Mouse (Mus musculus): Measurements from ENCODE around the gene Mapkapk5. TPM values are rescaled to one million over a fixed set of nuclear protein-coding genes. Genes with fewer than 3 reads are reported as not detected.

Gene Mapkapk5
- polyA plus RNA-seq, 1 experiment from 2014 or later: 52.1 TPM

- 79% methylated on average over 6 of the region's 6 CpGs for WGBS
- no peak overlapping the region for H3K27ac ChIP-seq (ENCODE audit: low read depth, low read length)
- no peak for ATAC-seq (ENCODE audit: low FRiP score)
- no peaks in the 10 kb centered on the region for H3K27me3 ChIP-seq (ENCODE audit: control insufficient read depth, insufficient read depth, low read length)
- DNase-seq (ENCODE audit: low spot score, missing footprints): peak; percentile 53
- H3K4me1 ChIP-seq (ENCODE audit: control insufficient read depth, insufficient read depth, low read length): no peaks in the 10 kb centered on the region
- H3K9me3 ChIP-seq (ENCODE audit: control insufficient read depth, low read length): no peaks in the 10 kb centered on the region
- H3K9ac ChIP-seq (ENCODE audit: low read length): no peak overlapping the region
- no peaks in the 10 kb centered on the region for H3K36me3 ChIP-seq (ENCODE audit: control insufficient read depth, insufficient read depth, low read length)
- H3K4me2 ChIP-seq: no peak overlapping the region
- H3K4me3 ChIP-seq (ENCODE audit: low read depth, low read length): no peak overlapping the region
Measured at GRCm38 (mm10) chr5:121586400-121587039, 40.8 kb upstream of the Mapkapk5 start.

GRCm38 (mm10) chr5:121585699-121586098, 40.0 kb upstream of the Mapkapk5 start:
- Histone ChIP-seq H3K9ac (ENCODE audit: low read length) (no peak overlapping the region), H3K4me3 (ENCODE audit: low read depth, low read length) (no peak overlapping the region), H3K4me2 (no peak overlapping the region), H3K4me1 (ENCODE audit: control insufficient read depth, insufficient read depth, low read length) (no peaks in the 10 kb centered on the region), H3K27me3 (ENCODE audit: control insufficient read depth, insufficient read depth, low read length) (no peaks in the 10 kb centered on the region), H3K27ac (ENCODE audit: low read depth, low read length) (no peak overlapping the region), H3K36me3 (ENCODE audit: control insufficient read depth, insufficient read depth, low read length) (no peaks in the 10 kb centered on the region), H3K9me3 (ENCODE audit: control insufficient read depth, low read length) (no peaks in the 10 kb centered on the region)
- no peak for DNase-seq (ENCODE audit: low spot score, missing footprints)
- WGBS: 81% methylated on average over 5 of the region's 5 CpGs
- ATAC-seq (ENCODE audit: low FRiP score): no peak

- Histone ChIP-seq H3K4me2 (no peak overlapping the region), H3K9ac (ENCODE audit: low read length) (no peak overlapping the region), H3K27me3 (ENCODE audit: control insufficient read depth, insufficient read depth, low read length) (no peaks in the 10 kb centered on the region), H3K4me3 (ENCODE audit: low read depth, low read length) (no peak overlapping the region), H3K27ac (ENCODE audit: low read depth, low read length) (no peak overlapping the region), H3K9me3 (ENCODE audit: control insufficient read depth, low read length) (no peaks in the 10 kb centered on the region), H3K36me3 (ENCODE audit: control insufficient read depth, insufficient read depth, low read length) (no peaks in the 10 kb centered on the region), H3K4me1 (ENCODE audit: control insufficient read depth, insufficient read depth, low read length) (no peaks in the 10 kb centered on the region)
- DNase-seq (ENCODE audit: low spot score, missing footprints) (no peak), ATAC-seq (ENCODE audit: low FRiP score) (no peak)
- 94% methylated on average over 10 of the region's 10 CpGs for WGBS
Measured at GRCm38 (mm10) chr5:121585005-121585404, 39.3 kb upstream of the Mapkapk5 start.

- Histone ChIP-seq H3K27ac (ENCODE audit: low read depth, low read length) (no peak overlapping the region), H3K36me3 (ENCODE audit: control insufficient read depth, insufficient read depth, low read length) (no peaks in the 10 kb centered on the region), H3K9ac (ENCODE audit: low read length) (no peak overlapping the region), H3K27me3 (ENCODE audit: control insufficient read depth, insufficient read depth, low read length) (no peaks in the 10 kb centered on the region), H3K9me3 (ENCODE audit: control insufficient read depth, low read length) (no peaks in the 10 kb centered on the region), H3K4me2 (no peak overlapping the region), H3K4me3 (ENCODE audit: low read depth, low read length) (no peak overlapping the region), H3K4me1 (ENCODE audit: control insufficient read depth, insufficient read depth, low read length) (no peaks in the 10 kb centered on the region)
- ATAC-seq (ENCODE audit: low FRiP score) (no peak), DNase-seq (ENCODE audit: low spot score, missing footprints) (no peak)
- WGBS: 59% methylated on average over 12 of the region's 12 CpGs
Measured at GRCm38 (mm10) chr5:121583765-121584501, 38.2 kb upstream of the Mapkapk5 start.

- DNase-seq (ENCODE audit: low spot score, missing footprints) (no peak), ATAC-seq (ENCODE audit: low FRiP score) (no peak)
- no peak overlapping the region for H3K27ac ChIP-seq (ENCODE audit: low read depth, low read length)
- no peak overlapping the region for H3K4me2 ChIP-seq
- no peaks in the 10 kb centered on the region for H3K9me3 ChIP-seq (ENCODE audit: control insufficient read depth, low read length)
- no peaks in the 10 kb centered on the region for H3K4me1 ChIP-seq (ENCODE audit: control insufficient read depth, insufficient read depth, low read length)
- no peak overlapping the region for H3K9ac ChIP-seq (ENCODE audit: low read length)
- no peaks in the 10 kb centered on the region for H3K36me3 ChIP-seq (ENCODE audit: control insufficient read depth, insufficient read depth, low read length)
- no peak overlapping the region for H3K4me3 ChIP-seq (ENCODE audit: low read depth, low read length)
- no peaks in the 10 kb centered on the region for H3K27me3 ChIP-seq (ENCODE audit: control insufficient read depth, insufficient read depth, low read length)
- 88% methylated on average over 8 of the region's 8 CpGs for WGBS
Measured at GRCm38 (mm10) chr5:121581945-121582344, 36.2 kb upstream of the Mapkapk5 start.

GRCm38 (mm10) chr5:121576927-121577488, 31.3 kb upstream of the Mapkapk5 start:
- WGBS: 88% methylated on average over 11 of the region's 11 CpGs
- Histone ChIP-seq H3K4me2 (no peak overlapping the region), H3K27me3 (ENCODE audit: control insufficient read depth, insufficient read depth, low read length) (no peaks in the 10 kb centered on the region), H3K9ac (ENCODE audit: low read length) (no peak overlapping the region), H3K9me3 (ENCODE audit: control insufficient read depth, low read length) (no peaks in the 10 kb centered on the region), H3K27ac (ENCODE audit: low read depth, low read length) (no peak overlapping the region), H3K36me3 (ENCODE audit: control insufficient read depth, insufficient read depth, low read length) (no peaks in the 10 kb centered on the region), H3K4me3 (ENCODE audit: low read depth, low read length) (no peak overlapping the region), H3K4me1 (ENCODE audit: control insufficient read depth, insufficient read depth, low read length) (no peaks in the 10 kb centered on the region)
- DNase-seq (ENCODE audit: low spot score, missing footprints) (no peak), ATAC-seq (ENCODE audit: low FRiP score) (no peak)

- H3K27me3 ChIP-seq (ENCODE audit: control insufficient read depth, insufficient read depth, low read length): no peaks in the 10 kb centered on the region
- H3K4me1 ChIP-seq (ENCODE audit: control insufficient read depth, insufficient read depth, low read length): no peaks in the 10 kb centered on the region
- H3K4me2 ChIP-seq: no peak overlapping the region
- no peaks in the 10 kb centered on the region for H3K9me3 ChIP-seq (ENCODE audit: control insufficient read depth, low read length)
- WGBS: 96% methylated on average over 11 of the region's 11 CpGs
- DNase-seq (ENCODE audit: low spot score, missing footprints): no peak
- no peak overlapping the region for H3K4me3 ChIP-seq (ENCODE audit: low read depth, low read length)
- H3K36me3 ChIP-seq (ENCODE audit: control insufficient read depth, insufficient read depth, low read length): no peaks in the 10 kb centered on the region
- no peak overlapping the region for H3K27ac ChIP-seq (ENCODE audit: low read depth, low read length)
- H3K9ac ChIP-seq (ENCODE audit: low read length): no peak overlapping the region
- no peak for ATAC-seq (ENCODE audit: low FRiP score)
Measured at GRCm38 (mm10) chr5:121575867-121576266, 30.2 kb upstream of the Mapkapk5 start.

GRCm38 (mm10) chr5:121574145-121574544, 28.4 kb upstream of the Mapkapk5 start:
- Histone ChIP-seq H3K4me2 (no peak overlapping the region), H3K27me3 (ENCODE audit: control insufficient read depth, insufficient read depth, low read length) (no peaks in the 10 kb centered on the region), H3K4me1 (ENCODE audit: control insufficient read depth, insufficient read depth, low read length) (no peaks in the 10 kb centered on the region), H3K4me3 (ENCODE audit: low read depth, low read length) (no peak overlapping the region), H3K9me3 (ENCODE audit: control insufficient read depth, low read length) (no peaks in the 10 kb centered on the region), H3K9ac (ENCODE audit: low read length) (no peak overlapping the region), H3K36me3 (ENCODE audit: control insufficient read depth, insufficient read depth, low read length) (no peaks in the 10 kb centered on the region), H3K27ac (ENCODE audit: low read depth, low read length) (no peak overlapping the region)
- DNase-seq (ENCODE audit: low spot score, missing footprints): no peak
- WGBS: 91% methylated on average over 13 of the region's 13 CpGs
- no peak for ATAC-seq (ENCODE audit: low FRiP score)

GRCm38 (mm10) chr5:121570787-121571186, 25.1 kb upstream of the Mapkapk5 start:
- H3K4me1 ChIP-seq (ENCODE audit: control insufficient read depth, insufficient read depth, low read length): no peaks in the 10 kb centered on the region
- no peak overlapping the region for H3K4me3 ChIP-seq (ENCODE audit: low read depth, low read length)
- no peak overlapping the region for H3K9ac ChIP-seq (ENCODE audit: low read length)
- DNase-seq (ENCODE audit: low spot score, missing footprints) (no peak), ATAC-seq (ENCODE audit: low FRiP score) (no peak)
- H3K4me2 ChIP-seq: no peak overlapping the region
- H3K36me3 ChIP-seq (ENCODE audit: control insufficient read depth, insufficient read depth, low read length): no peaks in the 10 kb centered on the region
- no peaks in the 10 kb centered on the region for H3K9me3 ChIP-seq (ENCODE audit: control insufficient read depth, low read length)
- H3K27me3 ChIP-seq (ENCODE audit: control insufficient read depth, insufficient read depth, low read length): no peaks in the 10 kb centered on the region
- no peak overlapping the region for H3K27ac ChIP-seq (ENCODE audit: low read depth, low read length)
- 95% methylated on average over 1 of the region's 1 CpGs for WGBS

All from midbrain, embryonic 11.5 days (tissue).